Mouse (Mus musculus) bone marrow, adult 2 months (tissue): ENCODE results near the gene Cgn.
"Not testable (repeated sequence)": the region's sequence is repeated elsewhere in the genome, so short reads cannot be mapped to it uniquely, and the experiment has no call there.

Experiments used
- CTCF ChIP-seq: fragments of 200-500 bp; IDR thresholded peaks from 2 replicates; pipeline ENCODE4 v1.5.1; 2011; ENCODE audit warnings: low read length, control low read depth; ENCODE audit not compliant: control insufficient read depth, insufficient read depth
- POLR2A ChIP-seq: fragments of 200-500 bp; IDR thresholded peaks from 2 replicates; pipeline ENCODE4 v1.6.1; 2011; ENCODE audit warnings: low read depth, mild to moderate bottlenecking, control low read depth, low read length, borderline replicate concordance; ENCODE audit not compliant: control insufficient read depth

DNA sequence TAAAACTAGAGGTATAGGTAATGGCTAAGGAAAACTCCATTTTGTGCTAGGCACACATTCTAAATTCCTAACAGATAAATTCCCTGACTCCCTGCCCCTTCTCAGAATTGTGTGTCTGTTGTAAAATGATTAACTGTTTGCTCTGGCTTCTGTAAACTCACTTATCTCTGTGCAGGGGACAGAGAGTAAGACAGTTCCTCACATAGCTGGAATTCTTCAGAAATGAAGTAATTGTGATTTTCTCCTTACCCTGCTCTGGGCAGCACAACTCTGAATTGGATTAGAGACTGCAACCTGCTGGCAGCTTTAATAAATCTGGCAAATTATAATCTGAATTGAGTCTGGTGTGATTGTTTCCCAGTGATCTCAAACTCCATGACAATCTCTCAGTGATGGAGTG, 75.7 kb downstream of the Cgn start:
- not testable (repeated sequence) for TF ChIP-seq CTCF, POLR2A
